15 mouse cellular contexts compared by ENCODE assay signal in the genomic region with DNA sequence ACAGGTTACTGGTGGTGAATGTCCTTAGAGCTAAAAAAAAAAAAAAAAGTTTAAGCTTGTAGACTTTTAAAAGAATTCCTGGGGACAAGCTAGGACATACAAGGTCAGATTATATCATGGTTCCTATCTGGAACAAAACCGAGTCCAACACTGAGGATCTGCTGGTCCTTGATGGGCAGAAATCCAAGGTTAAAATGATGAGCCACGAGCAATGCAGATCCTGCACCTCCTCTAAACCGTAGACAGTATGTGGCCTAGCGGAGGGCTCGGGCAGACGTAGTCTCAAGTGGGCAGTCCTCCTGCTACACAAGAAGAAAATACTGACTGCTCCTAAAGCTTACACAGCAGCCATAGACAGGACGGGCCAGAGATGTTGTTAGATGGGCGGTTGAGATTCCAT.
"Had no signal": no experiment of that assay in that cellular context is flagged by ENCODE, and none has a peak within 500 bp of the region (broad histone marks: within the 10 kb centered on the region; RNA-seq: fewer than 3 reads in every experiment).

No protein-coding gene starts in this region.

- DNase-seq: gastrocnemius, postnatal 14 days; gastrocnemius, postnatal 36 days; heart, adult 11 months; heart, adult 2 months; heart, postnatal 14 days; heart, postnatal 36 days; kidney, adult 11 months; kidney, adult 2 months; kidney, adult 9 months; kidney, postnatal 14 days; kidney, postnatal 36 days; layer of hippocampus, adult 9-11 months; layer of hippocampus, postnatal 36 days; liver; liver, embryonic 13.5 days had no signal
